Mouse (Mus musculus): ENCODE measurements around the gene Azgp1. TPM values are rescaled to one million over a fixed set of nuclear protein-coding genes. Genes with fewer than 3 reads are reported as not detected.

Gene Azgp1
- polyA plus RNA-seq, 1 experiment from 2014 or later: 0.14 TPM

GRCm38 (mm10) chr5:137962945-137963344 is 18.4 kb upstream of the Azgp1 start, which contains the start of gene Gjc3:
Gene Gjc3, minus strand, starts transcription at chr5:137963098.
- Histone ChIP-seq H3K4me2 (ENCODE audit: low read depth, low read length) (no peak within 1 kb of the TSS), H3K27ac (replicated peaks; ENCODE audit: low read depth, low read length) (no peak within 1 kb of the TSS), H3K9me3 (ENCODE audit: control insufficient read depth, low read length) (no peaks in the 10 kb centered on the region), H3K27me3 (replicated peaks; ENCODE audit: control insufficient read depth, insufficient read depth, low read length) (no peaks in the 10 kb centered on the region), H3K4me3 (ENCODE audit: low read depth, low read length) (no peak within 1 kb of the TSS), H3K9ac (ENCODE audit: low read depth, low read length) (no peak within 1 kb of the TSS), H3K36me3 (ENCODE audit: control insufficient read depth, insufficient read depth, low read length) (no peaks in the 10 kb centered on the region), H3K4me1 (ENCODE audit: control insufficient read depth, insufficient read depth, low read length) (no peaks in the 10 kb centered on the region)
- DNase-seq (ENCODE audit: low spot score) (no peak), ATAC-seq (ENCODE audit: low read depth) (no peak)
- WGBS: 64% methylated on average over 8 of the region's 8 CpGs

DNA sequence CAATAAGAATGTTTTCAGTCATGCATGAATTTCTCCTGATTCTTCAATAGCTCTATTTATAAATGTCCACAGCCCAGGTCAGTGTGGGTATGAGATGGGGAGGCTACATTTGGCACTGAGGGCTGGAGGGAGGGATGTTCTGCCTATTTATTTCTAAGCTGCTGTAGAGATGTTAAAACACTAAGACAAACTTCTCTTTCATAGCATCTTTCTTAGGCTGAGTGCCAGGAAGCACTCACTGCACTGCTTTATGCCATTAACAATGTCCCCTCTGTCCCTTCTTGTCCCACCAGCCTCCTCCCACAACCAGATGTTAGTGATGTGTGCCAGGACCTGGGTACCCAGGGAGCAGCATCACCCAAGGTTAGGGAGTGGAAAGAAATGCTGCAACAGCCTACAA is 14.8 kb upstream of the Azgp1 start:
- no peak overlapping the region for H3K4me2 ChIP-seq (ENCODE audit: low read depth, low read length)
- H3K4me3 ChIP-seq (ENCODE audit: low read depth, low read length): no peak overlapping the region
- H3K9me3 ChIP-seq (ENCODE audit: control insufficient read depth, low read length): no peaks in the 10 kb centered on the region
- H3K4me1 ChIP-seq (ENCODE audit: control insufficient read depth, insufficient read depth, low read length): no peaks in the 10 kb centered on the region
- peak; percentile 74 for DNase-seq (ENCODE audit: low spot score)
- H3K27me3 ChIP-seq (replicated peaks; ENCODE audit: control insufficient read depth, insufficient read depth, low read length): no peaks in the 10 kb centered on the region
- no peak overlapping the region for H3K27ac ChIP-seq (replicated peaks; ENCODE audit: low read depth, low read length)
- no peak overlapping the region for H3K9ac ChIP-seq (ENCODE audit: low read depth, low read length)
- peak; percentile 72 for ATAC-seq (ENCODE audit: low read depth)
- H3K36me3 ChIP-seq (ENCODE audit: control insufficient read depth, insufficient read depth, low read length): no peaks in the 10 kb centered on the region

DNA sequence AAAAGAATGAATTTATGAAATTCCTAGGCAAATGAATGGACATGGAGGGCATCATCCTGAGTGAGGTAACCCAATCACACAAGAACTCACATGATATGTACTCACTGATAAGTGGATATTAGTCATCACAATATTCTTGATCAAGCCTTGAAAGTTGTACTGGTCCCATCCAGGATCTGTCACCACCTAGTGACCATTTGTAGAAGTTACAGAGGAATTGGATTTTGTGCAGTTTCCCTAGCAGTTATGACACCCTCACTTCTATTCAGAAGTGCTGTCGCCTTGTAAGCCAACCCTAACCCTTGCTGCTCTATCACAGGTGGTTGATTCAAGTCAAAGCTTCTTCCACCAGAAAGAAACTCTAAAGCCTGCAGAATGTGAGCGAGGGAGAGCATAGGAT is 8.2 kb upstream of the Azgp1 start:
- H3K36me3 ChIP-seq (ENCODE audit: control insufficient read depth, insufficient read depth, low read length): no peaks in the 10 kb centered on the region
- no peaks in the 10 kb centered on the region for H3K27me3 ChIP-seq (replicated peaks; ENCODE audit: control insufficient read depth, insufficient read depth, low read length)
- H3K9ac ChIP-seq (ENCODE audit: low read depth, low read length): no peak overlapping the region
- ATAC-seq (ENCODE audit: low read depth) (no peak), DNase-seq (ENCODE audit: low spot score) (no peak)
- no peaks in the 10 kb centered on the region for H3K9me3 ChIP-seq (ENCODE audit: control insufficient read depth, low read length)
- H3K4me1 ChIP-seq (ENCODE audit: control insufficient read depth, insufficient read depth, low read length): no peaks in the 10 kb centered on the region
- no peak overlapping the region for H3K27ac ChIP-seq (replicated peaks; ENCODE audit: low read depth, low read length)
- H3K4me2 ChIP-seq (ENCODE audit: low read depth, low read length): no peak overlapping the region
- no peak overlapping the region for H3K4me3 ChIP-seq (ENCODE audit: low read depth, low read length)
- WGBS: 81% methylated on average over 2 of the region's 2 CpGs

- H3K4me3 ChIP-seq (ENCODE audit: low read depth, low read length): no peak overlapping the region
- no peak for ATAC-seq (ENCODE audit: low read depth)
- no peak overlapping the region for H3K27ac ChIP-seq (replicated peaks; ENCODE audit: low read depth, low read length)
- DNase-seq (ENCODE audit: low spot score): peak; percentile 18
- H3K36me3 ChIP-seq (ENCODE audit: control insufficient read depth, insufficient read depth, low read length): no peaks in the 10 kb centered on the region
- H3K9me3 ChIP-seq (ENCODE audit: control insufficient read depth, low read length): no peaks in the 10 kb centered on the region
- no peaks in the 10 kb centered on the region for H3K27me3 ChIP-seq (replicated peaks; ENCODE audit: control insufficient read depth, insufficient read depth, low read length)
- H3K4me2 ChIP-seq (ENCODE audit: low read depth, low read length): no peak overlapping the region
- H3K9ac ChIP-seq (ENCODE audit: low read depth, low read length): no peak overlapping the region
- H3K4me1 ChIP-seq (ENCODE audit: control insufficient read depth, insufficient read depth, low read length): no peaks in the 10 kb centered on the region
- 47% methylated on average over 3 of the region's 3 CpGs for WGBS
Measured at GRCm38 (mm10) chr5:137973738-137974137, 7.6 kb upstream of the Azgp1 start.

DNA sequence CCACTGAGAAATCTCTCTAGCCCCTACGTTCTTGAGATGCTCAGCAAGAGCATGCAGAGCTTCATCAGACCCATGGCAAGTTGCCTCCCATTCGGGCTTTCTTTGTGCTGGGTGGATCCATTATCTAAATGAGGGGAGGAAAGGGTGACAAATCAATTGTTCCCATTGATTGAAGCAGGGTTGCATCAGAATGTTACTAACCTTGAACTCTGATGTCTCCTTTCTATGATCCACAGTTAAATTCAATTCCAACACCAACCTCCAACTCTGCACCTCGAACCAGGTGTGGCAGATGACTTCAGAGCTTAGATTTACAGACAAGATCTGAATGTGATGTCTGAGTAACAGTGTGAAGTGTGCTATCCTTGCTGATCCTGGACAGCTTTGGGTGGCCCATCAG is 6.6 kb upstream of the Azgp1 start:
- 59% methylated on average over 3 of the region's 3 CpGs for WGBS
- no peak overlapping the region for H3K27ac ChIP-seq (replicated peaks; ENCODE audit: low read depth, low read length)
- no peak overlapping the region for H3K9ac ChIP-seq (ENCODE audit: low read depth, low read length)
- H3K4me1 ChIP-seq (ENCODE audit: control insufficient read depth, insufficient read depth, low read length): no peaks in the 10 kb centered on the region
- no peak overlapping the region for H3K4me3 ChIP-seq (ENCODE audit: low read depth, low read length)
- no peaks in the 10 kb centered on the region for H3K27me3 ChIP-seq (replicated peaks; ENCODE audit: control insufficient read depth, insufficient read depth, low read length)
- ATAC-seq (ENCODE audit: low read depth) (no peak), DNase-seq (ENCODE audit: low spot score) (no peak)
- no peaks in the 10 kb centered on the region for H3K36me3 ChIP-seq (ENCODE audit: control insufficient read depth, insufficient read depth, low read length)
- H3K9me3 ChIP-seq (ENCODE audit: control insufficient read depth, low read length): no peaks in the 10 kb centered on the region
- no peak overlapping the region for H3K4me2 ChIP-seq (ENCODE audit: low read depth, low read length)

DNA sequence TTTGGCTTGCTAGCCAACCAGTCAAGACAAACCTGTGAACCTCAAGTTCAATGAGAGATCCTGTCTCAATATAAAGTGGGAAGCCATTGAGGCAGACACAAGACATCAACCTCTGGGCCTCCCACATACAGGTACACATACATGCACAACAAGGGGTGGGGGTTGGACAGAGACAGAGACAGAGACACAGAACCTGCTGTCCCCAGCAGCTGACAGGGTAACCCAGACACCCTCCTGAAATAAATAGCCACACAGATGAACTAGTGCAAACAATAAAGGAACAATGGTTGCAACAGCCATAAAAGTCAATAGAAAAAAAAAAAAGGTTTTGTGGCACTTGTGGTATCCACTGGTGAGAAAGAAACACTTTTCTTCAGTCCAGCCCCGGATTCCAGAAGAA is 5.9 kb upstream of the Azgp1 start:
- Histone ChIP-seq H3K27ac (replicated peaks; ENCODE audit: low read depth, low read length) (no peak overlapping the region), H3K9me3 (ENCODE audit: control insufficient read depth, low read length) (no peaks in the 10 kb centered on the region), H3K36me3 (ENCODE audit: control insufficient read depth, insufficient read depth, low read length) (no peaks in the 10 kb centered on the region), H3K4me3 (ENCODE audit: low read depth, low read length) (no peak overlapping the region), H3K4me2 (ENCODE audit: low read depth, low read length) (no peak overlapping the region), H3K27me3 (replicated peaks; ENCODE audit: control insufficient read depth, insufficient read depth, low read length) (no peaks in the 10 kb centered on the region), H3K4me1 (ENCODE audit: control insufficient read depth, insufficient read depth, low read length) (no peaks in the 10 kb centered on the region), H3K9ac (ENCODE audit: low read depth, low read length) (no peak overlapping the region)
- DNase-seq (ENCODE audit: low spot score) (no peak), ATAC-seq (ENCODE audit: low read depth) (no peak)
- 57% methylated on average over 1 of the region's 1 CpGs for WGBS

- no peak overlapping the region for H3K9ac ChIP-seq (ENCODE audit: low read depth, low read length)
- no peak overlapping the region for H3K4me3 ChIP-seq (ENCODE audit: low read depth, low read length)
- H3K4me1 ChIP-seq (ENCODE audit: control insufficient read depth, insufficient read depth, low read length): no peaks in the 10 kb centered on the region
- no peaks in the 10 kb centered on the region for H3K27me3 ChIP-seq (replicated peaks; ENCODE audit: control insufficient read depth, insufficient read depth, low read length)
- H3K36me3 ChIP-seq (ENCODE audit: control insufficient read depth, insufficient read depth, low read length): no peaks in the 10 kb centered on the region
- DNase-seq (ENCODE audit: low spot score): no peak
- H3K9me3 ChIP-seq (ENCODE audit: control insufficient read depth, low read length): no peaks in the 10 kb centered on the region
- ATAC-seq (ENCODE audit: low read depth): no peak
- H3K4me2 ChIP-seq (ENCODE audit: low read depth, low read length): no peak overlapping the region
- H3K27ac ChIP-seq (replicated peaks; ENCODE audit: low read depth, low read length): no peak overlapping the region
- 25% methylated on average over 1 of the region's 1 CpGs for WGBS
Measured at GRCm38 (mm10) chr5:137977291-137977690, 4.0 kb upstream of the Azgp1 start.

DNA sequence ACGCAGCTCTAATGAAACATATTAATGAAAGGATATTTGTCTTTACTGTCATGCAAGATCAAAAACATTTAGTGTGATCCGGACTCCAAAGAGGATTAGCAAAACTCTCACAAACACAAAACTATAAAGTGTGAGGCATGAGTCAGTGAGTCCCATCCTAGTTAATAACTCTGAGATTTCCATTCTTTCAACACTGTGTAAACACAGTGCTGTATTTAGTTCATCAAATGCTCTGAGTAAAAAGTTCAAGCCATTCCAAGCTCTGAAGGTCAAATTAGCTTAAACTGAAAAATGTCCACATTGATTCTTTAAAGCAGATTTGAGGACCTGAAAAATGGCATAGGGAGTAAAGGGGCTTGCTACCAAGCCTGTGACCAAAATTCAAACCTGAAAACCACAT is 2.2 kb upstream of the Azgp1 start:
- no peak for DNase-seq (ENCODE audit: low spot score)
- no peaks in the 10 kb centered on the region for H3K9me3 ChIP-seq (ENCODE audit: control insufficient read depth, low read length)
- no peak overlapping the region for H3K9ac ChIP-seq (ENCODE audit: low read depth, low read length)
- H3K4me3 ChIP-seq (ENCODE audit: low read depth, low read length): no peak overlapping the region
- no peaks in the 10 kb centered on the region for H3K27me3 ChIP-seq (replicated peaks; ENCODE audit: control insufficient read depth, insufficient read depth, low read length)
- WGBS: 69% methylated on average over 2 of the region's 2 CpGs
- H3K4me1 ChIP-seq (ENCODE audit: control insufficient read depth, insufficient read depth, low read length): no peaks in the 10 kb centered on the region
- no peaks in the 10 kb centered on the region for H3K36me3 ChIP-seq (ENCODE audit: control insufficient read depth, insufficient read depth, low read length)
- H3K4me2 ChIP-seq (ENCODE audit: low read depth, low read length): no peak overlapping the region
- H3K27ac ChIP-seq (replicated peaks; ENCODE audit: low read depth, low read length): no peak overlapping the region
- no peak for ATAC-seq (ENCODE audit: low read depth)

- Histone ChIP-seq H3K4me2 (ENCODE audit: low read depth, low read length) (no peak overlapping the region), H3K4me3 (ENCODE audit: low read depth, low read length) (no peak overlapping the region), H3K27ac (replicated peaks; ENCODE audit: low read depth, low read length) (no peak overlapping the region), H3K9me3 (ENCODE audit: control insufficient read depth, low read length) (no peaks in the 10 kb centered on the region), H3K36me3 (ENCODE audit: control insufficient read depth, insufficient read depth, low read length) (no peaks in the 10 kb centered on the region), H3K4me1 (ENCODE audit: control insufficient read depth, insufficient read depth, low read length) (no peaks in the 10 kb centered on the region), H3K27me3 (replicated peaks; ENCODE audit: control insufficient read depth, insufficient read depth, low read length) (no peaks in the 10 kb centered on the region), H3K9ac (ENCODE audit: low read depth, low read length) (no peak overlapping the region)
- 87% methylated on average over 1 of the region's 1 CpGs for WGBS
- DNase-seq (ENCODE audit: low spot score): no peak
- ATAC-seq (ENCODE audit: low read depth): no peak
Measured at GRCm38 (mm10) chr5:137986351-137986750, 5.0 kb downstream of the Azgp1 start.

Data from embryonic facial prominence, embryonic 14.5 days (tissue).